Mouse (Mus musculus) stomach, embryonic 16.5 days (tissue): ENCODE data around the gene Smarcd3. TPM values are rescaled to one million over a fixed set of nuclear protein-coding genes. Genes with fewer than 3 reads are reported as not detected.

Experiments
- ATAC-seq: fragments of 200-750 bp; cut with Nextera tagmentation; 2 replicates; pipeline ENCODE4 v1.8.0; 2017; ENCODE audit warnings: moderate number of reproducible peaks, moderate TSS enrichment; ENCODE audit not compliant: insufficient read depth, low FRiP score
- H3K27ac ChIP-seq: fragments of 300-500 bp; sonication (generic); 2 replicates; pipeline ENCODE4 v1.5.1; 2014; ENCODE audit warnings: low read length
- H3K27me3 ChIP-seq: fragments of 300-500 bp; sonication (generic); 2 replicates; pipeline ENCODE4 v1.6.1; 2014; ENCODE audit warnings: low read length, control low read depth, mixed read lengths; ENCODE audit not compliant: control insufficient read depth, insufficient read depth
- H3K36me3 ChIP-seq: fragments of 300-500 bp; sonication (generic); 2 replicates; pipeline ENCODE4 v1.6.1; 2014; ENCODE audit warnings: low read length; ENCODE audit not compliant: control insufficient read depth, insufficient read depth
- H3K4me1 ChIP-seq: fragments of 300-500 bp; sonication (generic); 2 replicates; pipeline ENCODE4 v1.6.1; 2014; ENCODE audit warnings: low read length, control low read depth, mixed read lengths; ENCODE audit not compliant: control insufficient read depth, insufficient read depth
- H3K4me2 ChIP-seq: fragments of 300-500 bp; sonication (generic); 2 replicates; pipeline ENCODE4 v1.6.1; 2014; ENCODE audit warnings: low read depth, low read length, mixed read lengths
- H3K4me3 ChIP-seq: fragments of 300-500 bp; sonication (generic); replicated peaks from 2 replicates; pipeline ENCODE4 v1.5.1; 2014; ENCODE audit warnings: mild to moderate bottlenecking, low read length
- H3K9ac ChIP-seq: fragments of 300-500 bp; sonication (generic); 2 replicates; pipeline ENCODE4 v1.6.1; 2014; ENCODE audit warnings: low read length
- H3K9me3 ChIP-seq: fragments of 300-500 bp; sonication (generic); replicated peaks from 2 replicates; pipeline ENCODE4 v1.6.1; 2016; ENCODE audit warnings: low read length, control low read depth; ENCODE audit not compliant: control insufficient read depth
- WGBS: fragments of 180-500 bp; shearing (Covaris S2); extraction: QIAGEN DNeasy Blood & Tissue Kit; methylation state at CpG from one replicate; pipeline ENCODE4 v1.1.7; 2014; 5-methylcytosine and 5-hydroxymethylcytosine counted together
- polyA plus RNA-seq: library from polyadenylated mRNA; unstranded; fragments of >200 nt; fragmentation: Nextera tagmentation; extraction: Ambion mirVana; gene quantifications from 2 replicates; pipeline ENCODE4 v1.2.1, GENCODE M21; 2015

Smarcd3 gene
- polyA plus RNA-seq, 1 experiment from 2014 or later = 17.1 TPM

- Histone ChIP-seq H3K4me3 (no peak overlapping the region), H3K4me2 (no peak overlapping the region), H3K36me3 (no peaks in the 10 kb centered on the region), H3K9me3 (no peaks in the 10 kb centered on the region), H3K9ac (no peak overlapping the region), H3K27ac (no peak overlapping the region), H3K4me1 (0 out of 2 replicates have a peak, but pooled peaks cover 4% of the 10 kb centered on the region), H3K27me3 (no peaks in the 10 kb centered on the region; the same call in 1 of the 2 replicates)
- ATAC-seq = no peak
- 67% methylated on average over 7 of the region's 7 CpGs for WGBS
Observed at GRCm38 (mm10) chr5:24649701-24650100, 25.5 kb upstream of the Smarcd3 start.

GRCm38 (mm10) chr5:24649231-24649630 lies 25.0 kb upstream of the Smarcd3 start:
- H3K4me3 ChIP-seq = no peak overlapping the region
- H3K36me3 ChIP-seq = no peaks in the 10 kb centered on the region
- WGBS = 55% methylated on average over 4 of the region's 4 CpGs
- no peak overlapping the region for H3K27ac ChIP-seq
- no peaks in the 10 kb centered on the region; the same call in 1 of the 2 replicates for H3K27me3 ChIP-seq
- ATAC-seq = no peak
- H3K9me3 ChIP-seq = no peaks in the 10 kb centered on the region
- no peak overlapping the region for H3K9ac ChIP-seq
- H3K4me2 ChIP-seq = no peak overlapping the region
- 0 out of 2 replicates have a peak, but pooled peaks cover 4% of the 10 kb centered on the region for H3K4me1 ChIP-seq

- Histone ChIP-seq H3K36me3 (no peaks in the 10 kb centered on the region), H3K9ac (no peak overlapping the region), H3K9me3 (no peaks in the 10 kb centered on the region), H3K4me2 (no peak overlapping the region), H3K4me1 (no peaks in the 10 kb centered on the region), H3K27ac (no peak overlapping the region), H3K27me3 (no peaks in the 10 kb centered on the region), H3K4me3 (no peak overlapping the region)
- no peak for ATAC-seq
- 95% methylated on average over 1 of the region's 1 CpGs for WGBS
Observed at GRCm38 (mm10) chr5:24645454-24645853, 21.2 kb upstream of the Smarcd3 start.

- H3K4me3 ChIP-seq = no peak overlapping the region
- H3K9me3 ChIP-seq = no peaks in the 10 kb centered on the region
- H3K36me3 ChIP-seq = no peaks in the 10 kb centered on the region
- WGBS = 62% methylated on average over 6 of the region's 6 CpGs
- no peak for ATAC-seq
- H3K4me1 ChIP-seq = no peaks in the 10 kb centered on the region
- no peak overlapping the region for H3K9ac ChIP-seq
- H3K27me3 ChIP-seq = no peaks in the 10 kb centered on the region
- no peak overlapping the region for H3K27ac ChIP-seq
- H3K4me2 ChIP-seq = no peak overlapping the region
Observed at GRCm38 (mm10) chr5:24639081-24639480, 14.9 kb upstream of the Smarcd3 start.

- Histone ChIP-seq H3K4me3 (no peak overlapping the region), H3K9ac (no peak overlapping the region), H3K9me3 (no peaks in the 10 kb centered on the region), H3K27ac (no peak overlapping the region), H3K4me1 (no peaks in the 10 kb centered on the region), H3K4me2 (no peak overlapping the region), H3K27me3 (no peaks in the 10 kb centered on the region), H3K36me3 (no peaks in the 10 kb centered on the region)
- ATAC-seq = no peak
- 46% methylated on average over 6 of the region's 6 CpGs for WGBS
Observed at GRCm38 (mm10) chr5:24638131-24638530, 13.9 kb upstream of the Smarcd3 start.

- Histone ChIP-seq H3K36me3 (no peaks in the 10 kb centered on the region), H3K4me1 (no peaks in the 10 kb centered on the region), H3K27me3 (no peaks in the 10 kb centered on the region), H3K4me2 (no peak overlapping the region), H3K27ac (no peak overlapping the region), H3K9ac (no peak overlapping the region), H3K4me3 (no peak overlapping the region), H3K9me3 (no peaks in the 10 kb centered on the region)
- 74% methylated on average over 4 of the region's 4 CpGs for WGBS
- ATAC-seq = no peak
Observed at GRCm38 (mm10) chr5:24636987-24637386, 12.8 kb upstream of the Smarcd3 start.

GRCm38 (mm10) chr5:24635526-24636141 lies 11.4 kb upstream of the Smarcd3 start:
- Histone ChIP-seq H3K27me3 (no peaks in the 10 kb centered on the region), H3K9me3 (no peaks in the 10 kb centered on the region), H3K4me2 (no peak overlapping the region), H3K27ac (no peak overlapping the region), H3K4me1 (no peaks in the 10 kb centered on the region), H3K4me3 (no peak overlapping the region), H3K36me3 (no peaks in the 10 kb centered on the region), H3K9ac (no peak overlapping the region)
- 72% methylated on average over 6 of the region's 6 CpGs for WGBS
- no peak for ATAC-seq

- H3K4me3 ChIP-seq = no peak overlapping the region
- H3K27me3 ChIP-seq = no peaks in the 10 kb centered on the region
- H3K9me3 ChIP-seq = no peaks in the 10 kb centered on the region
- no peak overlapping the region for H3K9ac ChIP-seq
- WGBS = 57% methylated on average over 1 of the region's 1 CpGs
- H3K36me3 ChIP-seq = no peaks in the 10 kb centered on the region
- no peak for ATAC-seq
- H3K4me2 ChIP-seq = no peak overlapping the region
- H3K4me1 ChIP-seq = no peaks in the 10 kb centered on the region
- H3K27ac ChIP-seq = no peak overlapping the region
Observed at GRCm38 (mm10) chr5:24635093-24635492, 10.9 kb upstream of the Smarcd3 start.

- peaks cover 2% of the 10 kb centered on the region; the same call in 1 of the 2 replicates for H3K27me3 ChIP-seq
- no peak overlapping the region for H3K9ac ChIP-seq
- 50% methylated on average over 3 of the region's 3 CpGs for WGBS
- no peak overlapping the region for H3K4me2 ChIP-seq
- no peak overlapping the region for H3K4me3 ChIP-seq
- H3K36me3 ChIP-seq = no peaks in the 10 kb centered on the region
- no peak overlapping the region for H3K27ac ChIP-seq
- H3K9me3 ChIP-seq = no peaks in the 10 kb centered on the region
- no peaks in the 10 kb centered on the region for H3K4me1 ChIP-seq
- no peak for ATAC-seq
Observed at GRCm38 (mm10) chr5:24629712-24630111, 5.5 kb upstream of the Smarcd3 start.
